Mouse (Mus musculus) induced T-regulatory cell, adult 2 months (primary cell): ENCODE measurements around the gene Spata25.
"Not testable (repeated sequence)": the region's sequence is repeated elsewhere in the genome, so short reads cannot be mapped to it uniquely, and the experiment has no call there.

Experiments
- DNase-seq: peaks from one replicate; pipeline ENCODE4 v3.0.0-alpha.2; 2012; ENCODE audit warnings: low read depth

Spata25 gene

GRCm38 (mm10) chr2:164855572-164855971 lies 27.2 kb upstream of the Spata25 start:
- DNase-seq = not testable (repeated sequence)

DNA sequence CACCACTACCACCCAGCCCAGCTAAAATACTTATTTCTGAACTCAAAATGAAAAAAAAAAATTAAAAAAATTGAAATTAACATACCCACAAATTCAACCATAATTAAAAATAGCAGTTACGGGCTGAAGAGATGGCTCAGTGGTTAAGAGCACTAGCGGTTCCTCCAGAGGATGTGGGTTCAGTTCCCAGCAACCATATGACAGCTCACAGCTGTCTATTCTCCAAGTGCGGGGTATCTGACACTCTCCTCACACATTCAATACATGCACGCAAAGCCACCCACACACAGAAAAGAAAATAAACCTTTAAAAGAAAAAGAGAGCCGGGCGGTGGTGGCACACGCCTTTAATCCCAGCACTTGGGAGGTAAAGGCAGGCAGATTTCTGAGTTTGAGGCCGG lies 21.7 kb upstream of the Spata25 start:
- peak; percentile 77 for DNase-seq

GRCm38 (mm10) chr2:164845782-164846181 lies 17.4 kb upstream of the Spata25 start:
- peak; percentile 63 for DNase-seq

DNA sequence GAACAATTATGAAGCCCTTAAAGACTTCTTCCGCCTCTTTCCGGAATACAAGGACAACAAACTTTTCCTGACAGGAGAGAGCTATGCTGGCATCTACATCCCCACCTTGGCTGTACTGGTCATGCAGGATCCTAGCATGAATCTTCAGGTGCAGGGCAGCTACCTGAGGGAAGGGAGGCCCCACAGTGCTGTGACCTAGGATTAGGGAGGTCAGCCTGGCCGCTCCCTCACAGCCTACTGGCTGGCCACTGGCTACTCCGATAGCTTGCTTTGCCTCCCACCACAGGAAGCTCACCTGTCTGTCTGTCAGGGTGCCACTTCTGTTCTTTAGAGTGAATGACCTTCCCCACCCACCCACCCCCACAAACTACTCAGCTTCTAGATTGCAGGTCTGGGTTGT lies 6.8 kb upstream of the Spata25 start:
- no peak for DNase-seq

DNA sequence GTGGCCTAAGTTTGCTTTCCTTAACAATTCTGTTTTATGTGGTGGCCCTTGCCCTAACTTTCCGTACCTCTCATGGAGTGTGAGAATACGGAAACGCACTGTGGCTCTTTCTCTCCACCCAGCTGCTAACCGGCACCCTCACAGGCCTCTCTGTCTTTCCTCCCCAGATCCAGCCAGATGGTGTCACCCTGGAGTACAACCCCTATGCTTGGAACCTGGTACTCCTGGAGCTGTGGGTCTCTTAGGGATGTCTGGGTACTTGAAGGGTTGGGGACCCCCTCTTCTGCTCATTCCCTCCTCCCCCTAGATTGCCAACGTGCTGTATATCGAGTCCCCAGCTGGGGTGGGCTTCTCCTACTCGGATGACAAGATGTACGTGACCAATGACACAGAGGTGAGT lies 6.2 kb upstream of the Spata25 start:
- peak; percentile 47 for DNase-seq

- DNase-seq = peak; percentile 94
Observed at GRCm38 (mm10) chr2:164833314-164833959, 5.1 kb upstream of the Spata25 start, which contains the start of gene Neurl2. TSS of gene Neurl2 (minus strand) at chr2:164833456.

DNA sequence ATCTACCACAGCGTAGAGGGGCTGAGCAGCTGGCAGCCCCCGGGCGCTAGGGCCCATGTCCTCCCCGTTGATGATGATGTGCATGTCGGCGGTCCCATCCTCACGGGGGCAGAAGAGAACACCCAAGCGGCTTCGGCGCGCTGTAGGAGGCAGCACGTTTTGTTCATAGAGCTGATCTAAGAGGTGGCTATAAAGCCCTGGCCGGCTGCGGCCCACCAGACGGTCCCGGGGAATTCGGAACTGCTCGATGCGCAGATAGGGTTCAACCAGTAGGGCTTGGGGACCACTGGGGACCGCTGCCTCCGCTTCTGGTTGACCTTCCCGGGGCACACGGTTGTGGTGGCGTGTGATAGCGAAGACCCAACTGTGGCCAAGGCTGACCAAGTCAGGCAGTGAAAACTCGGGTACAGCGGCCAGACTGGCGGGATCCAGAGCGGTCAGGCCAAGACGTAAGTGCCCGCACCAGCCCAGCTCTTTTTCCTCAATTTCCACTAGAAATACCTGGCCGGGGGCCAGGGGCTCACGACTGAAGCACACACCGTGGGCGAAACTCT lies 4.5 kb upstream of the Spata25 start, which contains the start of gene Ctsa:
Ctsa (plus strand) TSS at position 126 of the 554 bp plus-strand sequence.
- DNase-seq = peak; percentile 87

DNA sequence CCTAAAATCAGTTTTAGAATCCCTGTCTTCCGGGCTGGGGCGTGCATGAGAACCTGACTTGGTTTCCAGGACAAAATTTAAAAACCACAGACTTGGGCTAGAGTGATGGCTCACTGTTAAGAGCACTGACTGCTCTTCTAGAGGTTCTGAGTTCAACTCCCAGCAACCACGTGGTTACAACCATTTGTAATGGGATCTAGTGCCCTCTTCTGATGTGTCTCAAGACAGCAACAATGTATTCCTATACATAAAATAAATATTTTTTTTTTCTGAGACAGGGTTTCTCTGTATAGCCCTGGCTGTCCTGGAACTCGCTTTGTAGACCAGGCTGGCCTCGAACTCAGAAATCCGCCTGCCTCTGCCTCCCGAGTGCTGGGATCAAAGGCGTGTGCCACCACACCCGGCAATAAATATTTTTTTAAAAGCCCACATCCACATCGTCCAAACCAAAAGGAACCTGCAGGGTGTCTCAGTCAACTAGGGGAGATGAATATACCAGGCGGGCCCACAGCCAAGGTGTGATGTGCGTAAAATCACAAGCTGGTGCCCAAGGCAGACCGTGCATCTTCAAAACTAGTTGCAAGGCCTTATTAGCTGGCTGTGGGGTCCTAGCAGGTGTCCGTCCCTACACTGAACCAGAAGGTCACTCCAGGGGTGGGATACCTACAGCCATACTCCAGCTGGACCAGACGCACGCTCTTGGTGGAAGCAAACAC lies 3.9 kb upstream of the Spata25 start:
- DNase-seq = no peak

DNA sequence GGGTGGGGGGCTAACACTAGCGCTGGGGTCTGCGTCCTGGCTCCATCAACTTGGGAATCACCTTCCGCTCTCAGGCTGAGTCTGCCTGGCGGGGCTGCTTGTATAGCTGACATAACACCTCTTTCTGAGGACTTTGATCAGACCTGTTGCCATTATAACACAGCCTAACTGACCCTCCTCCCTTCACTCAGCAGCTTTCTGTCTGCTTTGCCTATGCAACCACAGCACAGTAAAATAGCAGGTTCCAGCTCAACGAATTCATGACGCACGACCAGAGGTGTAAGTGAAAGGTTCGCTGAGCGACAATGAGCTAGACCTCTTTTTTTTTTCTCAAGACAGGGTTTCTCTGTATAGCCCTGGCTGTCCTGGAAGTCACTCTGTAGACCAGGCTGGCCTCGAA lies 2.7 kb upstream of the Spata25 start:
- no peak for DNase-seq

- no peak for DNase-seq
Observed at GRCm38 (mm10) chr2:164829090-164829489, 753 bp upstream of the Spata25 start.

DNA sequence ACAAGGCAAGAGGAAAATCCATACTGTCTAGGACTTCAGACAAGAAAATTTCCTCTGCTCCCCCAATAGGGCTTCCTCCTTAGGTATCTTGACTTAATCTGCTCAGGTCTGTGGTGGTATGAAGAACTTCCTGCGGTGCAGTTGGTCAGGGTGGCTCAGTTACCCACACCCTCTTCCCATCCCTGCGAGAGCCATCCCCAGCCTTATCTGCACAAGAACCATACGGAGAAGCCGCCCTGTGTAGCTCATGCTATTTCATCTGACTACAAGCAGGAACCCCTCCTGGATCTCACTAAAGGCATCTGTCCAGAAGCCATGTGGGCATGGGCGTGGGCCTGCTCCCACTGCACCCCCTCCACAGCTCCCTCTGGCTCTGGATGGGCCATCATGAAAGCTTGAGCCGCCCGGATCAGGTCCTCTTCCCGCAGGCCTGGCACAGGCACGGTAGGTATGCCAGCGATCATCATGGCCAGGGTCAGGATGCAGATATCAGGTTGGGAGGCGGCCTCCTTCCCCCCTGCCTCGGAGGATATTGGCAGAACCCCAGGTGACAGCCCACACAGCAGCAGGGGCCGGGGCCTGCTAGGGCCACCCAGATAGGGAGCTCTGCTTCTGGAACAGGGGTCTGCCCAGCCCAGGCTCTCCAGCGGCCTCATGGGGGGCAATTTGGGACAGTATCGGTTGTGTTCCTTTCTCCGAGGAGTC lies 1.0 kb downstream of the Spata25 start:
- DNase-seq = no peak

- DNase-seq = no peak
Observed at GRCm38 (mm10) chr2:164825521-164825920, 2.8 kb downstream of the Spata25 start.

- no peak for DNase-seq
Observed at GRCm38 (mm10) chr2:164823969-164824368, 4.4 kb downstream of the Spata25 start.

GRCm38 (mm10) chr2:164823181-164823585 lies 5.2 kb downstream of the Spata25 start:
- DNase-seq = no peak

GRCm38 (mm10) chr2:164822636-164823165 lies 5.6 kb downstream of the Spata25 start, which contains the start of gene Zswim1:
TSS of gene Zswim1 (plus strand) at chr2:164822686.
- peak; percentile 99 for DNase-seq

GRCm38 (mm10) chr2:164821060-164821459 lies 7.3 kb downstream of the Spata25 start:
- no peak for DNase-seq

DNA sequence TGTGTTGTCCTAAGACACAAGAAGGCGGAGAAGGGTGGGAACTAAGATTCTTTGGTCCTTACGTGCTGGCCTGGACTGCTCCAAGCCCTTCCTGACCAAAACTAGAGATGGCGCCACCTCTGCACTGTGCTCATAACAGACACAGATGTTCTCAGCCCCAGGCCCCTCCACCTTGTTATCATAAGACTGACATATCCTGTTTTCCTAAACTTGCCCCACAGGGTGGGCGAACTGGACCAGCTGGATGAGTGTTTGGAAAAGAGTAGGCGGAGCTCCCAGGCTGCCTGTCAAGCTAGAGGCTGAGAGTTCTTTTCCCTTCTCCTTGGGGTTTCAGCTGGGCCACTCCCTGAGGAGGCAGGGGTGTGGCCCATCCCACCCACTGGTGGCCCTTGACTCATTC lies 10.6 kb downstream of the Spata25 start:
- no peak for DNase-seq

- DNase-seq = no peak
Observed at GRCm38 (mm10) chr2:164817206-164817605, 11.1 kb downstream of the Spata25 start.

- DNase-seq = no peak
Observed at GRCm38 (mm10) chr2:164815821-164816220, 12.5 kb downstream of the Spata25 start.

GRCm38 (mm10) chr2:164815348-164815747 lies 13.0 kb downstream of the Spata25 start:
- no peak for DNase-seq

DNA sequence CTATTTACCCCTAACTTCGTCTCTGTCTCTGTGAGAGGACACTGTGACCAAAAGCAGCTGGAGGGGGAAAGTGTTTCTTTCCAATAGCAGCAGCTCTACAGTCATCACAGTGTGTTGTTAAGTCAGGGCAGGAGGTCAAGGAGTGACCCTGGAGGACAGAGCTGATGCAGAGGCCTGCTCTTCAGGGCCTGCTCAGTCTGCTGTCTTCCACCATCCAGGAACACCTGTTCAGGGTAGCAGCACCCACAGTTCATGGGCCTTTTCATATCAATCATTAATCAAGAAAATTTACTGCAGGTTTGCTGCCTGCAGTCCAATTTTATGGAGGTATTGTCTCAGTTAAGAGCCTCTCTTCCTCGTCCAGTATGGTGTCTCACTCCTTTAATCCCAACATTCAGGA lies 14.8 kb downstream of the Spata25 start:
- DNase-seq = no peak

GRCm38 (mm10) chr2:164806614-164807013 lies 21.7 kb downstream of the Spata25 start:
- no peak for DNase-seq
